Mouse (Mus musculus) brown adipose tissue, adult 24 weeks (tissue): ENCODE data around the gene Elane. TPM values are rescaled to one million over a fixed set of nuclear protein-coding genes. Genes with fewer than 3 reads are reported as not detected.
"Not testable (repeated sequence)": the region's sequence is repeated elsewhere in the genome, so short reads cannot be mapped to it uniquely, and the experiment has no call there.

ENCODE experiments used
- H3K27ac ChIP-seq: fragments of 200-500 bp; replicated peaks from 2 replicates; pipeline ENCODE4 v1.5.1; 2012; ENCODE audit warnings: low read depth, mild to moderate bottlenecking, low read length
- H3K4me1 ChIP-seq: fragments of 200-500 bp; 2 replicates; pipeline ENCODE4 v1.6.1; 2012; ENCODE audit warnings: low read length, mixed read lengths; ENCODE audit not compliant: control insufficient read depth, insufficient read depth, insufficient read length
- H3K4me3 ChIP-seq: fragments of 200-500 bp; 2 replicates; pipeline ENCODE4 v1.5.1; 2012; ENCODE audit warnings: low read depth, mild to moderate bottlenecking, low read length, moderate library complexity; ENCODE audit not compliant: insufficient read depth
- polyA plus RNA-seq: library from polyadenylated mRNA; stranded (reverse); fragments of >200 nt; gene quantifications from 2 replicates; pipeline ENCODE4 v1.2.4, GENCODE M21; 2012; ENCODE audit not compliant: missing spikeins, insufficient read depth, insufficient read length

Elane gene
- polyA plus RNA-seq, 1 experiment, result not detected

GRCm38 (mm10) chr10:79883297-79884084 lies 2.6 kb upstream of the Elane start:
- Histone ChIP-seq H3K4me3 (no peak overlapping the region), H3K4me1 (peaks cover 3% of the 10 kb centered on the region), H3K27ac (no peak overlapping the region)

GRCm38 (mm10) chr10:79884446-79884845 lies 1.6 kb upstream of the Elane start:
- Histone ChIP-seq H3K4me3 (no peak overlapping the region), H3K4me1 (peaks cover 3% of the 10 kb centered on the region), H3K27ac (0 out of 2 replicates have a peak overlapping the region, but pooled peaks have one; percentile 7)

- not testable (repeated sequence) for H3K27ac ChIP-seq, H3K4me3 ChIP-seq, H3K4me1 ChIP-seq
Observed at GRCm38 (mm10) chr10:79884938-79885337, 1.1 kb upstream of the Elane start.

- H3K4me1 ChIP-seq, result peaks cover 7% of the 10 kb centered on the region
- no peak overlapping the region for H3K27ac ChIP-seq
- no peak overlapping the region for H3K4me3 ChIP-seq
Observed at GRCm38 (mm10) chr10:79886611-79887010, 564 bp downstream of the Elane start.

GRCm38 (mm10) chr10:79889386-79889785 lies 3.3 kb downstream of the Elane start:
- Histone ChIP-seq H3K4me1 (peaks cover 5% of the 10 kb centered on the region), H3K27ac (no peak overlapping the region)

GRCm38 (mm10) chr10:79890670-79891069 lies 4.6 kb downstream of the Elane start, which contains the start of gene Cfd:
Gene Cfd (plus strand): TSS chr10:79890853.
- Histone ChIP-seq H3K27ac (0 out of 2 replicates have a peak within 1 kb of the TSS, but pooled peaks have one; percentile 19), H3K4me1 (peaks cover 5% of the 10 kb centered on the region), H3K4me3 (peak within 1 kb of the TSS; percentile 39)

More at GRCm38 (mm10) chr10:79889386-79889785, 3.3 kb downstream of the Elane start:
- no peak overlapping the region for H3K4me3 ChIP-seq

- H3K4me1 ChIP-seq, H3K27ac ChIP-seq: not testable (repeated sequence)
Observed at GRCm38 (mm10) chr10:79892451-79893118, 6.5 kb downstream of the Elane start.

GRCm38 (mm10) chr10:79896306-79896705 lies 10.3 kb downstream of the Elane start:
- H3K4me3 ChIP-seq, result no peak overlapping the region
- H3K27ac ChIP-seq, result no peak overlapping the region
- H3K4me1 ChIP-seq, result no peaks in the 10 kb centered on the region; the same call in 1 of the 2 replicates

More at GRCm38 (mm10) chr10:79892451-79893118, 6.5 kb downstream of the Elane start:
- not testable (repeated sequence) for H3K4me3 ChIP-seq

GRCm38 (mm10) chr10:79896814-79897213 lies 10.8 kb downstream of the Elane start:
- Histone ChIP-seq H3K4me1 (no peaks in the 10 kb centered on the region; the same call in 1 of the 2 replicates), H3K27ac (no peak overlapping the region), H3K4me3 (no peak overlapping the region)

GRCm38 (mm10) chr10:79897316-79898245 lies 11.5 kb downstream of the Elane start:
- Histone ChIP-seq H3K4me1 (no peaks in the 10 kb centered on the region; the same call in 1 of the 2 replicates), H3K27ac (no peak overlapping the region), H3K4me3 (no peak overlapping the region)

- Histone ChIP-seq H3K4me1 (no peaks in the 10 kb centered on the region), H3K4me3 (no peak overlapping the region), H3K27ac (no peak overlapping the region)
Observed at GRCm38 (mm10) chr10:79900951-79901410, 14.9 kb downstream of the Elane start.

GRCm38 (mm10) chr10:79906712-79907111 lies 20.7 kb downstream of the Elane start:
- H3K4me3 ChIP-seq, result no peak overlapping the region
- H3K27ac ChIP-seq, result no peak overlapping the region
- H3K4me1 ChIP-seq, result no peaks in the 10 kb centered on the region

- no peak overlapping the region for H3K4me3 ChIP-seq
Observed at GRCm38 (mm10) chr10:79907415-79907814, 21.4 kb downstream of the Elane start.

GRCm38 (mm10) chr10:79908167-79909091 lies 22.4 kb downstream of the Elane start, which contains the start of gene Med16:
Gene Med16 (minus strand): TSS chr10:79908923.
- Histone ChIP-seq H3K4me3 (peak within 1 kb of the TSS; percentile 96), H3K27ac (peak within 1 kb of the TSS; percentile 99), H3K4me1 (no peaks in the 10 kb centered on the region)

More at GRCm38 (mm10) chr10:79907415-79907814, 21.4 kb downstream of the Elane start:
- H3K4me1 ChIP-seq, result no peaks in the 10 kb centered on the region
- no peak overlapping the region for H3K27ac ChIP-seq
